Mouse (Mus musculus): ENCODE measurements at regions not wholly inside any gene's neighbourhood (a gene's known extent, or its start where the extent isn't known, plus 50 kb on each side); places are given as distances from the start of the nearest gene placed in this dataset.
A peak's percentile ranks its signal among the peaks of the same experiment; 100 is the strongest.
"Not testable (repeated sequence)": the region's sequence is repeated elsewhere in the genome, so short reads cannot be mapped to it uniquely, and the experiment has no call there.

DNA sequence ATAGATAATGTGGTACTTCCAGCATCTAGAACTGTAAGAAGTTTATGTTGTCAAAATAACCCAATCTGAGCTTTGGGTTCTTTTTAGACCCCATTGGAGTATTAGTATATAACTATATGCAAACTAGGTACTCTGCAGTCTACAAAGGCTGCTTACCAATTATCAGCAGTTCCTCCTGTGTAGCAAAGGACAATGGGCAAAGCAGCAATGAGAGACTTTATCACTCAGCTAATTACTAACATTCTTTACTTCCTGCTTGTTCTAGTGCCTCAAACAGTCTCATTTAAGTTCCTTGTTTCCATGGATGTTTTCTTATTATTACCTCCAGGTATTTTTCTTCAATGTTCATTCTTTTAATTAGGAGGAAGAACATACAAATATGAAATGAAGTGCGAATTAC is 312.5 kb upstream of the Klf6 start:
- DNase-seq = no peak

DNA sequence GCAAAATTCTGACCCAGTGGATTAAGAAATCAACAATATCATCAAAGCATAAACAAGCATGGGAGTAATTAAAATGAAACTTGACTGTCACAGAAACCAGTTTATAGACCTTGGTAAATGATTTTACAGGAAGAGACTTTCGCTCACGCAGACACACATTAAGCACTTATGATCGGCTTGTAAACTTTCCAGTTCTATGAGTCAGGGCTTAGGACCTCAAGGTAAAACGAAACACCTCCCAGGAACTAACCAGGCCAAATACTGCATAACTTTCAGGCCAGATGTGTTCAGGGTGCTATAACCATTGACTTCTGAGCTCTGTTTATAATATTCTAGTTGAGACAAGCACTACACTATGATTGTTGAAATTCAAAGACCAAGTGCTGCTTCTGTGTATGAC is 312.1 kb upstream of the Klf6 start:
- DNase-seq = no peak

DNA sequence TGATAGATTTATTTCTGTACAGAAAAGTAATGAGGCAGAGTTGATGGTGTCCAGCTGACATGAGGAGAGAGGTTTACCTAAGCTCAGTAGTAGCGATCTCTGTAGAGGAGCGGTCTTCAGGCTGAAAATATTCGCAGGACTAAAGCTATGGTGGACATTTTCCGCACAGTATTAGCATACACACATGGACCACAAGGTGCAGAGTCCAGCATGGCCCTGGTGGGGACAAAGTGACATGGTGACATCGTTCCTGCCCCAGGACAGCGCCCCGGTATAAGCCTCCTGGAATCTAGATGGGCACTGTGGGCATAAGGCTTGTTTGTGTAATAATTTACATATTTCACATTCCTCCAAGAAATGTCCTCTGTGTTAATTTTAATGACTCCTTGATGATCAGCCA is 311.5 kb upstream of the Klf6 start:
- no peak for DNase-seq

DNA sequence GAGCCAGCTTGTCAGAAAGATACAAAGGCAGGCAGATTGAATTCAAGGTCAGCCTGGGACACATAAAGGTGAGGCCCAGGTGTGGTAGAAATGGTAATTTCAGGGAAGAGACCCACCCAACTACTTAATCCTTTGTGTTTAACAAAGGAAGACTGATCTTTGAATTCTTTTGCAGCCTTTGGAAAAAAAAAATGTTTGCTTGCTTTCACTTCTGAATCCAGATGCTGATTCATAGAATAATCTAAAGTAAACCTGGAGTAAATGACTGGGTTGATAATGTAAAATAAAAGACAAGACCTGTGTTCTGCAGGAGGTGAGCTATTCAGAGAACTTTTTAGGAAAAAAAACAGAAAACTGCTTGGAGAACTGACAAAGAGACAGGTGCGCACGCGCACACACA is 310.9 kb upstream of the Klf6 start:
- DNase-seq = no peak

DNA sequence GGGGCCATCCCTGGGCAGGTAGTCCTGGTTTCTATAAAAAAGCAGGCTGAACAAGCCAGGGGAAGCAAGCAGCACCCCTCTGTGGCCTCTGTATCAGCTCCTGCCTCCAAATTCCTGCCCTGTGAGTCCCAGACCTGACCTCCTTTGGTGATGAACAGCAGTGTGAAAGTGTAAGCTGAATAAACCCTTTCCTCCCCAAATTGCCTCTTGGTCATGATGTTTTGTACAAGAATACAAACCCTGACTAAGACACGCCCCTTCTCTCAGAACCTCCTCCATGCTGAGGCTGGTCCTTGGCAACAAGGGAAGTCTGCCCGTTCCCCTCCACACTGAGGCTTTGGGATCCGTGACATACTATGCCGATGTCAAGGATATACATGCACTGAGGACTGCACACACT is 310.2 kb upstream of the Klf6 start:
- DNase-seq = no peak

DNA sequence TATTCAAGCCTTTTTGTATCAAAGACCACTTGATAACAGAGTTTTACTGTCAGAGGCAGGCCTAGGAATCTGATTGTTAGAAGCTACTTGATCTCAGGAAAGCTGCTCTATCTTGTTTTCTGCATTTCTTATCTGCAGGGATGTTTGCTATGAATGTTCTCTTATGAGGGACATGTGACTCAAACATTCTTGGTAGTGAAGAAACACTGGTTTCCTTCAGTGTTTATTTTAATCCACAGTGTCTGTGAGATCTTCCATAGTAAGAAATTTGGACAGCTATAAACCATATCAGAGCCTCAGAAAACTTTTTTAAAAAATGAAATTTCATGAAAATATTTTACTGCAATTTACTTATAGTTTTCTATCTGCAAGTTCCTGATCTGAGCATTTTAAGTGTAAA is 307.8 kb upstream of the Klf6 start:
- DNase-seq = no peak

DNA sequence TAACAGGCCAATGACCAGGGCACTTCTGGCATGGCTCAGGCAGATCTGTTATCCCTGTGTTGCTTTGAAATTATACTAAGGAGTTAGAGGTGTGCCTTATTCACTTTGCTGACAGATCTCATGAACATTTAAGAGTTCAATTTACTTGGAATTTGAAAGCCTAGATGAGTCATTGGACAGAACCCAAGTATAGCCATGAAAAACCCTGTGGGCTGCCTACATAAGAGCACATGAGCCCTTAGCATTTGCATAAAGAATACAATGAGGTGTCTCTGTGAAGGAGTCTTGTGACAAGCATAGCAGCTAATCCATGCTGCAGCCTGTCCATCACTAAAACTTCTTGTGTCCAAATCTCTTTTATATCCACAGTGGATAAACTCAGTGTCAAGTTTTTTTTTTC is 303.2 kb upstream of the Klf6 start:
- DNase-seq = no peak

DNA sequence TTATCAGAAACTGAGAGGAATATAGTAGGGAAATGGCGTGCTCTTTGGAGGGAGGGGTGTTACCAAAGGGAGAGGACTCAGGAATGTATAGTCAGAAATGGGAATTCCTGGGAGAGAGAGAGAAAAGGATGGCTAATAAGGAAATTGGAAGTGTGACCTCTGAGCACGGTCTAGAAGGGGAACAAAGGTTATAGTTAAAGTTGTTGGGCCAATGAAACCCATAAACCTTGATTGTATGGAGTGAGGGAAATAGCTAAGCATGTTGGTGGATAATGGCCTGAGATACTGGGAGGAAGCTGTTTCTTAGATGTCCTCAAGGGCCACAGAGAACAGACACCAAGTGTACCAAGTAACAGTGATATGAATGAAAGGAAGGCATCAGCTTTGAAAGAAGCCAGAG is 294.8 kb upstream of the Klf6 start:
- no peak for DNase-seq

DNA sequence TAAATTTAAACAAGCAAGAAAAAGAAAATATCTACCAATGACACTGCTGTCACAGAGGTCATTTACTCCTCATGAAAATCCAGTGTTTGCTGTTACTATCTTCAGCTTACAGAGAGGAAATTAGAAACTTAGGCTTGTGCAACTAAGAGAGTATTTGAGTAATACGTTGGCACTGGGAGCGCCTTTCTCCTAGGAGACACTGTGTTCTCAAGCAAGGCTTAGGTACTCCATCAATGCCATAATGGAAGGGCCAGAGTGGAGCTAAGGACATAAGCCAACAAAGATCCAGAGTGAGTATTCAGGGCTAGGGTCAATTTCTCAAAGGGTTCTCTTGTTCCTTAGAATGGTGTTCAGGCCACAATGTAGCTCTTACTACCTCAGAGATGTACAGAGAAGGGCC is 294.4 kb upstream of the Klf6 start:
- peak; percentile 16 for DNase-seq

DNA sequence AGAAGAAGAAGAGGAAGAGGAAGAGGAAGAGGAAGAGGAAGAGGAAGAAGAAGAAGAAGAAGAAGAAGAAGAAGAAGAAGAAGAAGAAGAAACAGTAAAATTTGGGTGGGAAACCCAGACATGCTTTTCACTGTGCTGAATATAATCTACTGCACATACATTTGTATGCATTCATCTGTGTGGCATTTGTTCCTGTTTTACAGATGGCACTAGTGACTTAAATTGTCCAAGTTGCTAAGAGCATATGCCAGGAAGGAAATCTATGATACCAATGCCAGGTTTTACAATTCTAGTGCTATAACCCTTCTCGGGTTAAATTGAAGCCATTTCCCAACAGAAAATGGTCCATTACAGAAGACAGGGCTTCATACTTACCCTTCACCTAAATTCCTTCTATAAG is 291.7 kb upstream of the Klf6 start:
- no peak for DNase-seq

DNA sequence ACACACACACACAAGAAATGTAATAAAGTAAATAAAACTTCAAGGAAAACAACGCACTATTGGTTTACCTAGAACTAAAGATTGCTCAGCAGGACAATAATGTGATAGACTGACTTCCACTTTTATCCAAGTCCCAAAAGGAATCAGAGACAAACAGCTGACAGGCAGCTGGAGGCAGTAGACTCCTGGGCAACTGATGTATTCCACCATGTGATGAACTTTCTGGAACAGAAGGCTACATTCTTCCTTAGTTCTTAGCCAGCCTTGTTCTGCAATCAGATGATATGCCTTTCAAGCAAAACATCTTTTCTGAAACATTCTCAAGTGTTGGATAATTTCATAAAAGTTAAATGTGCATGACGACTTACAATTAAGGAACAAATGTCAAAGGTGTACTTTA is 290.9 kb upstream of the Klf6 start:
- no peak for DNase-seq

DNA sequence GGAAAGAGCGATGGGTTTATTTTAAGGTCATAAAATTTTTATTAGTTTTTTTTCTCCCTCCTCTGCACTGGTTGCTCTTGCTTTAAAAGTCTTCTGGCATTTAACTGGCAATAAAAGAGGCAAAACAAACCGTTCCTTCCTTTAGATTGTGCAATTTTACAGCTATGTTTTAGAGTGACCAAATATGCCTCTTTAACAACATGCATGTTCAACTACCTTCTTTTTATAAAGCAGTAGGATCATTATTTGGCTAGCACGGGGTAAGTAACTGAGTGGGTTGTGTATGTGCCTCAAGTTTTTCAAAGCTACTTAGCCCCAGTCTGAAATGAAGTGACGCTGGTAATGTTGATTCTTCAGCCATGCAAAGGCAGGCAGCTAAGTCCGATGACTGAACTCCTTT is 284.7 kb upstream of the Klf6 start:
- DNase-seq = no peak

DNA sequence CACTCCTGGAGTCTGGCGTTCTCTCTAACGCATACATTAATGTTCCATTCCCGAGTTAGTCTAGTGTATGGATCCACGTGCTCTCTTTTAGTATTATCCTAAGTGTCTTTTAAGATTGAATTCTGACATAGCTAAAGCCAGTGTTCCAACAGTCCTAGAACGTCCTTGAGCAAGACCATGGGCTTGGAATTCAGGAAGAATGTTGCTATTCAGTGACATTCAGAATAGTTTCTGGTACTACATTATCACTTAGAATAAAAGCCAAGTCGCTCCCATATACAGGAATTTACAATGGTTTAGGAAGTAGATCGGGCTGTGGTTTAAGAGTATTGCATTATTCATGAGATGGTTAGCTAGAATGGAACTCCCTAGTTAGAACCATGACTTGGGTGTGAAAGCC is 277.6 kb upstream of the Klf6 start:
- not testable (repeated sequence) for DNase-seq

DNA sequence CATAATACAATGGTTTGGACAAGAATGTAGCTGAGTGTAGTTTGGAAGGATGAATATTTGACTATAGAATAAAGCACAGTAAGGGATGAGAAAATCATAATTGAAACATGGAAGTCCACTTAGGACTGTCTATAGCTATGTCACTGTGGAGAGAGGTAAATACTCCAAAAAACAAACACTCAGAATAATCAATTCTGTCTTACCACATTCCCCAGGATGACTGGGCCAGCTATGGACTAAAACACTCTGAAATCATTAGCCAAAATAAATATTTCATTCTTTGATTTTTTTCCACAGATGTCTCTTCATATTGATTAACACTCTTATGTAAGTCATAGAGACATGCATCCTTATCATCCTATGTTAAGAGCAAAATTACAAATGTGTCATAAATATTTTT is 274.1 kb upstream of the Klf6 start:
- DNase-seq = no peak

DNA sequence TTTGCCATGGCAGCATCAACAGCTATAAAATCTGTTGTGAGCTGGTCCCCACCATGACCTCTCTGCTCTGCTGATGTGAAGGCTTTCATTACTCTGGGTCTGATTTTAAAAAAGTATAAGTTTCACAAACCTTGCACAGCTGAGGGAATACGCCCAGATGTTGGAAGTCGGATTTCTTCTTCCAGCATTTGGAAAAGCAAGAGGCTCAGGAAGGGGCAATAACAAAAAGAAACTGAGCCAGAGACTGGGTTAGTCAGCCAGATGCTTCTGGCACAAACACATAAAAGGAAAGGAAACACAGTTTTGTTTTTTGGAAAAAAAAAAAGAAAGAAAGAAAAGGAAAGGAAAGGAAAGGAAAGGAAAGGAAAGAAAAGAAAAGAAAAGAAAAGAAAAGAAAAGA is 270.0 kb upstream of the Klf6 start:
- no peak for DNase-seq

DNA sequence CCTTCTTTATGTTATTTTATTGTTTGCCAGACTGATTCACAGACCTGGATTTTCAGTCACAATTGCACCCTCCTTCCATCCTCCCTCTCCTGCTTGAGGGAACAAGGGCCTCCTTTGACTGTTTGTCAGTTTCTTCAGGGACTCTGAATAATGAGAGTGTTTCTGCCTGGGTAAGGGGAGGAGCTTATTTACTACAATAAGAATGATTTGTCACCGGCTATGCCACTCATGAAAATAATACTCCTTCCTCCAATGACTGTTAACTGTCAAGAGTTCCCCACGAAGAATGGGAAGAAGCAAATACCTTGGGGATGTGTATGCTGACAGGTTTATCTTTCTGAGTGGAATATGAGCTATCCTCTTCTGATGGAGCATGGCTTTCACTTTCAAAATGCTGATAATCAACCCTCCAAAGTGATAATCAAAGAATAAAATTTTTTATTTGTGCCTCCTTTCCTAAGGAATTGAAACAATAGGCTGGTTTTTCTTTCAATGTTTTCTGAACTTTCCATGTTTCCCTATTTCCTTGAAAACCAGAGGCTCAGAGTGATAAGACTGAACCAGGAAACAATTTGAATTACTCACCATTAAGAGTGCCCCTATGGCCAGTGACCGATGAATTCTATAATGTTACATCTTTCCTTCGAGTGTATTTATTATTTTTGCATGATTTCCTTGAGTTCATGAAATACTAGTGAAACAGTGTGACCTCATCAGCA is 269.3 kb upstream of the Klf6 start:
- DNase-seq = no peak

DNA sequence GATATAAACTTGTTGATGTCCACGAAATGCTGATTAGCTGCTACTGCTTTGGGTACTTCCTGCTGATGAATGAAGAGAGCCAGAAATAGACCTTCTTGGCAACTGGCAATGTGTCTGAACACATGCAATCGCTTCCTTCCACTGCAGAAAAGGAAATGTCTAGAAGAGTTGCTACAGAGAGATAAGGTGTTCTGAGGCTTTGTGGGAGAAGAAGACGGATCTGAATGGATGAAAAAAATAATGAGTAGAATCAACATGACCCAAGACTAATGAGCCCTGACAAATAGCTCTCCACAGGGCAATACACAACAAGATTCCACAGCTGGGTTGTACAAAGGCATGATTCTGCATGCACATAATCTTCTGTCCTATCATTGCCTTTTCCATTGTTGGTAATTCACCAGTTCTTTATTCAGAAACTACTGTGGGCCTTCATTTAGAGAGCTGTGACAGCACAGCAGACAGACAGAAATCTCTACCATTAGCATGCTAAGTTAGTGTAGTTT is 268.7 kb upstream of the Klf6 start:
- peak; percentile 37 for DNase-seq

DNA sequence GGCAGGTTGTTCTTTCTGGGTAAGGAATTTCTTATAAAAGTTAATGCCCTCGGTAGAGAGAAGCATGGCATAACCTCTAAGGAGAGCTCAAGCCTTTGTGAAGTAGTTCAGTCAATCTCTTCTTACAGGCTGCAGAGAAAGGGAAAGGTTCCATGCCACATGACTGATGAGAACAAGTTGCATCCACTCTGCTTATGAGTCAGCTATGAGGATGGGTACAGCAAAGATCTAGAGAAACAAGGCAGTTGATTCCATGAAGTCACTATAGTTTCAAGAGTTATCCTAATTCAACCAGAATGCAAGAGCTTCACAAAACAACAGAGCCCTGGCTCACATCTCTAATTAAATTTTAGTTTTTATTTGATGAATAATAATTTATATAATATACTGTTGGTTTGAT is 259.6 kb upstream of the Klf6 start:
- no peak for DNase-seq

DNA sequence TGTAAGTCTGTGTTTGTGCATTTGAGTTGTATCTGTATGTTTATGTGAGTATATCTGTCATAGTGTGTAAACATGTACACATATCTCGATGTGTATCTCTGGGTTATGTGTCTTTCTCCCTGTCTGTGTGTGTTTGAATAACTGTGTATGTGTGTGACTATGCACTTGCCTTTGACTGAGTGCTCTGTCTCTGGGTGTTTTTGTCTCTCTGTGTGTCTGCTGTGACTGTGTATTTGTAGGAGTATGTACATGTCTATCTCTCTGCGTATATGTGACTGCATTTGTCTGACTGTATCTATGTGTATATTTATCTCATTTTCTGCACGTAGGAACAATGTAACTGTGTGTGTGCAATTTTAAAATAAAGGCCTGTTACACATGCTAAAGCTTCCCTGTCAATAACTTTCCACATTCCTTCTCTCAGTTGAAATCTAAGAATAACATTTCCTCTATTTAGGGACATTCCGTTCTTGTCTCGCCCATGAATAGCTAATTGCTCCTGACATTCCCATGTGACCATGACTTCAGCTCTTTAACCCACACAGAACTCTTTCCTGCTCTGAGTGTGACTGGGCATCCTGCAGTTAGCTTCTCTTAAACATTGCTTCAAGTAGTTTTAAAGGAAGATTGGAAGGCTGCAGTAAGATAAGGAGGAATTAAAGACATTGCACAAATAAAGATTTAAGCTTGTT is 257.2 kb upstream of the Klf6 start:
- DNase-seq = peak; percentile 22

DNA sequence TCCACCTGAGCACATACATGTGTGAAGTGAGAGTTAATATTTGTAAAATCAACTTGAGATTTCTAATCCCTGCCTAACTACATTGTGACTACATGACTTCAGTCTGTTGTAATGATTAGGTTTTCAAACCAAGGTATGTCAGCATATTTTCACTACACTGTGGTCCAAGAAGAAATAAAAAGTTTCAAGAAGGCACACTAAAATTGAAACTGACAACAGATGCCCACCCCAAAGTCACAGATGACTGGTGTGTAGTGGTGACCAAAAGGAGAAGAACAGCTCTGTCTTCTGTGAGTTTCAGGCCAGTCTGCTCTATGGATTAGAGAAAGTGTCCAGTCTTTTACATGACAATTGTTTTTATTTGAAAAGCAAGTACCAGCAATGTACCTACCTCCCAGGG is 255.9 kb upstream of the Klf6 start:
- no peak for DNase-seq

DNA sequence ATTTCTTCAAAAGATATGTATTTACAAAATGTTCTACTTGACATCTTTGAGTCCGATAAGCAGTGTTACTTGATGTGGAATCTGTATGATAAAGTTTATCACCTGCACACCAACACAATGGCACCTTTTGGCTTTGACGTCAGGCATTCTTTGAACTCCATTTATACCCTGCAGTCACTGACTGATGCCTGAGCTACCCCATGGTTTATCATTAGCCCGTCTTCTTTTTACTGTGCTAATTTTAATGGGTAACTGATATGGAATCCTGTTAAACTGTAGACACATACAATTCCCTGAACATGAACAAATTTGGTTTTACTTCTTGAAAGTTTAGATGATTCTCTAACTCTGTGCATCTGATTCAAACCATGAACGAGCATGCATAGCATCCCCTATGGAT is 253.8 kb upstream of the Klf6 start:
- no peak for DNase-seq

DNA sequence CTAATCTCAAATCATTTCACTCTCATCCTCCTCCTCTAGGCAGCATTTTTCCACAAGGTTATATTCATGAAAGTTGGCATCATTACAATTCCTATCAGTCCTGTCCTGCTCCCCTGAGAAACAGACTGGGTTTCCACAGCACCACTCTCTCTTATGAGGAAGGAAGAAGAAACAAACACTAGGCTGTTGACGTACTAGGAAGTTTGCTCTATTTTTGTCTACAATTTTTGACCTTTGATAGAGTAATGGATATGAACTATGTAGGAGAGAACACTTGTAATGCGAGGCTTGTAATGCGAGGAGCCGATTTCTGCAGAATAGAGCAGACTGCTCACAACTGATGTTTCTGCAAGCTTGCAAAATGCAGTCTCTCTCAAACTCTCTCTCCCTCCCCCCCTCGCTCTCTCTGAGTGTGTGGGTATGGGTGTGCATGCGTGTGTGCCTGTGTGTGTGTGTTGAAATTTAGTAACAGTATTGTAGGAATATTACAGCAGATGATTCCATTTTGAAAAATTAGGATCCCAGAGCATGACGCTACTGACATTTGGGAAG is 247.0 kb upstream of the Klf6 start:
- DNase-seq = no peak

DNA sequence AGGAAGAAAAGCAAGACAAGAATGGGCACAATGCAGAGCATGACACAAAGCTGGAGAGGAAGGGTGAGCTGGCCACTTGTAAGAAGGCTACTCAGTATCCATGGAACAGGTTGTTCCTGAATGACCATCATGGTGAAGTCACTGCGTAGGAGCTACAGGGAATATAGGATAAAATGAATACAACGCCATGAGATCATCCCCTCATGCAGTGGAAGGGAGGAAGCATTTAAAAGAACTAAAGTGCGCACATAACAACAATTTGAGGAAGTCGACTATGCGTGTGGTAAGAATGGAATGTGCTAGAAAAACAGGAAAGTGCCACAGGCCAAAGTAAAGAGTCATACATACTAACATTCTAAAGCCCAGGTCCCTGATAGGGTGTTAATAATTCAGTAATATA is 246.4 kb upstream of the Klf6 start:
- no peak for DNase-seq

DNA sequence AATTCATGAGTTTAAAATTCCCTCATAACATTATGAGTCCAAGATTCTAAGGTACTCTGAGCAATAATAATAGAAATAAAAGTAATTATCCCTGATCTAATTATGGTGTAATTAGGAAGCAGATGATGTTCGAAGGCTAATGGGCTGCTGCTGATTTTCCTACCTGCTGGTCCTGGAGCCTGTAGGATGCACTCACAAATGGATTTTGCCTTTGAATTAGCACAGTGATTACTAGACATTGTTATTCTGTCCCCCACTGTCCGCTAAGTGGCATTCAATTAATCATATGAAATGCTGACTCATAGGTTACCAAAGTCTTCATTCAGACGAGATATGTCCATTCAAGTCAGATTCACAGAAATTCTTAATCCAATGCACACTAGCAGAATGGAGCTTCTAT is 246.0 kb upstream of the Klf6 start:
- no peak for DNase-seq

DNA sequence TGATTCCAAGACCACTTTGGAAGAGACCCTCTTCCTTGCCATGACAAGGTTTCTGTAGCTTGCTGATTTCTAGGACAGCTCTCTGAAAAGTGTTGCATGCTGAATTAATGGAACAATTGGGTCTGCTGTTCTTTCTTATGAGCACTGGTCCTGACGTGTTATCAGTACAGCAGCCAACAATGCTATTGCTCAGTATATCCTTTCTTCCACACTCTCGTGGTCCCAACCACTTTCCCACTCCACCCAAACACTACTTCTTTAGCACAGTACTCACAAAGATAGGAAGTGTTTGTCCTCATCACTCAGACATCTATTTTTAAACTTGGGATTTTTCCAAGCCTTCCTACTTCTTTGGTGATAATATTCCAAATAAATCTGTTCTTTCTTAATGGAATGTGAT is 233.2 kb upstream of the Klf6 start:
- DNase-seq = no peak

Data from lung, postnatal 14 days (tissue).